Mouse (Mus musculus) c-Kit-positive CD71-positive TER-119-positive erythroid progenitor cells, embryonic 14.5 days (primary cell): ENCODE measurements at regions not wholly inside any gene's neighbourhood (a gene's known extent, or its start where the extent isn't known, plus 50 kb on each side); places are given as distances from the start of the nearest gene placed in this dataset.

Experiments used
- DNase-seq: peaks from one replicate; pipeline ENCODE4 v3.0.0-alpha.2; 2013; ENCODE audit warnings: low spot score

DNA sequence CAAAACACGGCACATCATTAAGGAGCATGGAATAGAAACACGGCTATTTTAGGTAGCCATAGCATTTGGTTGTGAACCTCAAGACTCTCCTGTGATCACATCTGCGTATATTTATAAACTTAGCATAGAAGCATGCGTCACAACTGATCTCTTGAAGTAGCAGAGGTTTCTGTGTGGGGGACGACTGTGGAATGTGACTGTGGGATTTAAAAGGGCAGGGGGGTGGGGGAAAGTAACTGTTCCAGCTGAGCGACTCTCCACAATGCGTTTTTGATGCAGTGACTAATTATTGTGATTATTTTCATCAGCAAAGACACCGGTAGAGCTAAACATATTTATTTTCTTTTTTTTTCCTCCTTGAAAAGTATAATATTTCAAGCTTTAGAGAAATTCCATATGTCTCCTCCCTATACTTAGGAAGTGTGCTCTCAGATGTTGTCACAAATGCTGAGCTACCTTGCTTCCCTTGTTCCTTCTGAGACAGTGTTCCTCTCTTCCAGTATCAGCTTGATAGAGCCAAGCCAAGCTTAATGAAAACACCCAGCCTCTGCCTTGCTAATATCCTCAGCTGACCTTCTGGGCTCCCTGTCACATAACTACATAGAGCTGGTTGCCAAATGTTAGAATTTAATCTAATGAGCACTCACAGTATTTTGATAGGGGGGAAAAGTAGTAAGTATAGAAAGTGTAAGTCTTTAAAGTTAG lies 75.0 kb upstream of the Magi3 start:
- DNase-seq: no peak

- no peak for DNase-seq
Observed at GRCm38 (mm10) chr3:104293869-104294268, 73.7 kb upstream of the Magi3 start.

GRCm38 (mm10) chr3:104288970-104289680 lies 69.0 kb upstream of the Magi3 start:
- DNase-seq: no peak

- DNase-seq: no peak
Observed at GRCm38 (mm10) chr3:104287900-104288299, 67.7 kb upstream of the Magi3 start.

DNA sequence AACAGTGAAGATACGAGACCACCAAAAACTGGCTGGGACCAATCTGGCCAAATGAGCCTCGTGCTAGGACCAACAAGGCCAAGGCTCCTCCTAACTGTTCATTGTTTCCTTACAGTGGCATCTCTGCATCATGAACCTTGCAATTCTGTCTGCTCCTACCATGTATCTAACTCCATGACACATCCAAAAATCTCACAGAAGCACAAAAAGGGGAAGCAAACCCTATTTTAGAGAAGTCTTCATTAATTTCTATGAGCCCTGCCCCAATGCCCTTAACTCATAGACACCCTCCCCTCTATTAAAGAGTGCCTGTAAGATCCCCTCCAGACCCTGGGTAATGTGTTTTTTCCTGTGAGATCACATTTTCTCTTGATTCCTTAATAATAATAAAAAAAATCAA lies 64.8 kb upstream of the Magi3 start:
- DNase-seq: no peak

- DNase-seq: no peak
Observed at GRCm38 (mm10) chr3:104283855-104284254, 63.7 kb upstream of the Magi3 start.

- no peak for DNase-seq
Observed at GRCm38 (mm10) chr3:104279505-104279904, 59.3 kb upstream of the Magi3 start.

GRCm38 (mm10) chr3:104274718-104275302 lies 54.6 kb upstream of the Magi3 start:
- DNase-seq: no peak

GRCm38 (mm10) chr3:104274084-104274483 lies 53.9 kb upstream of the Magi3 start:
- no peak for DNase-seq
